29 mouse cellular contexts compared by ENCODE assay signal in the genomic region with DNA sequence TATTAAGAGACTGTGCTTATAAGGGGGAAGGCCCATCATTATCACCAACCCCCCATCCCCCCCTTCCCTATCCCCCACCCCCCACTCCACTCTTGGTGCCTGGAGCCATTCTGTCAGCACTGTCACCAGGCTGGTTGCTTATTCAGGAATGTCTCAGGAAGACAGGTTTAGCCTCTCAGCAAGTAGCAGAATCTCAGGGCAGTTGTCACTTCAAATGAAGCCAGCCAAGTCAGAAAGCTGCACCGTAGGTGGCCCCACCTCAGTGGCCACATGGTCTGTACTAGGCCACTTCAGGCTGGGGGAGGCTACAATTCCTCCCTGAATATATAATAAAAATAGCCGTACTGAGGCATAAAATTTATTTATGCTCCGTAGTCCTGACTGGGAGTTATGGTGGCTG.
DNase-seq lines count a peak whose midpoint lies in the region; ATAC-seq and TF ChIP-seq lines count a peak whose summit lies in the region.
"Had no signal": no experiment of that assay in that cellular context is flagged by ENCODE, and none has a peak within 500 bp of the region (broad histone marks: within the 10 kb centered on the region; RNA-seq: fewer than 3 reads in every experiment).

No protein-coding gene starts in this region.

- in situ Hi-C loops in ES-E14 (cut with MboI; ENCODE audit: low sequenced_read_pairs in 2 of 2, unreplicated experiment in 2 of 2), result no loop called here

- H3K4me1 ChIP-seq in hindbrain, postnatal 0 days (ENCODE audit: insufficient read depth, low read length), result no peaks in the 10 kb centered on the region
- no peaks in the 10 kb centered on the region for H3K4me1 ChIP-seq in hindbrain, embryonic 10.5 days (replicated peaks)
- peaks cover 5 to 7% of the 10 kb centered on the region in 2 experiments for H3K4me1 ChIP-seq in ES-E14 (ENCODE audit: control insufficient read depth in 2 of 2, insufficient read depth in 2 of 2, low read length in 2 of 2, poor library complexity in 1 of 2)
- H3K4me1 ChIP-seq: embryonic facial prominence, embryonic 12.5 days; forebrain, embryonic 15.5 days; heart, embryonic 13.5 days; hindbrain, embryonic 15.5 days; liver, embryonic 15.5 days; midbrain, embryonic 10.5 days; midbrain, embryonic 15.5 days; neural tube, embryonic 12.5 days; stomach, embryonic 15.5 days had no signal

- WGBS in hindbrain, postnatal 0 days, result 48% methylated on average over 3 of the region's 3 CpGs
- 42% methylated on average over 3 of the region's 3 CpGs for WGBS in hindbrain, embryonic 10.5 days

- no peak overlapping the region for H3K27ac ChIP-seq in hindbrain, postnatal 0 days
- no peak overlapping the region for H3K27ac ChIP-seq in hindbrain, embryonic 10.5 days
- H3K27ac ChIP-seq in ES-E14 (ENCODE audit: insufficient read depth, low read depth, low read length, poor library complexity, severe bottlenecking), result peak overlapping the region; percentile 19; the same call in 1 of the 2 replicates
- H3K27ac ChIP-seq: embryonic facial prominence, embryonic 12.5 days; forebrain, embryonic 15.5 days; gastrocnemius, adult 2 months; heart, embryonic 13.5 days; hindbrain, embryonic 15.5 days; liver, embryonic 15.5 days; midbrain, embryonic 10.5 days; midbrain, embryonic 15.5 days; neural tube, embryonic 12.5 days; stomach, embryonic 15.5 days had no signal

- no peak for TF ChIP-seq CTCF in hindbrain, postnatal 0 days (IDR thresholded peaks at IDR 0.05; ENCODE audit: low read depth)

- ATAC-seq in hindbrain, postnatal 0 days, result peak; percentile 45; the same call in 1 of the 2 replicates
- ATAC-seq: activated CD4-positive, CD25-positive, alpha-beta regulatory T cell, adult 4 months; forebrain, embryonic 15.5 days; midbrain, embryonic 15.5 days had no signal

- DNase-seq in hindbrain, postnatal 0 days (ENCODE audit: low spot score), result peak; percentile 21
- no peak for DNase-seq in hindbrain, embryonic 10.5 days (ENCODE audit: low spot score)
- DNase-seq in ES-E14 (ENCODE audit: low read depth, low spot score) (no peak), liver (no peak)
- DNase-seq in cerebellum, adult 18-20 months, result peak; percentile 61 to 73
- peak; percentile 57 to 74 for DNase-seq in cerebellum, postnatal 10 days
- no peak for DNase-seq in lung, postnatal 14 days
- no peak for DNase-seq in thymus, postnatal 0 days (ENCODE audit: low spot score)
- DNase-seq: adrenal gland, adult 2 months; adrenal gland, postnatal 36 days; embryo, embryonic 11 days; gastrocnemius, adult 2 months; heart, postnatal 10 days; kidney, adult 2 months; kidney, postnatal 4 days; lung, embryonic 14.5 days; right cerebral cortex, postnatal 14 days; thymus, postnatal 36 days had no signal

- no peaks in the 10 kb centered on the region for H3K9me3 ChIP-seq in hindbrain, postnatal 0 days (ENCODE audit: low read length)
- no peaks in the 10 kb centered on the region for H3K9me3 ChIP-seq in hindbrain, embryonic 10.5 days
- no peaks in the 10 kb centered on the region for H3K9me3 ChIP-seq in ES-E14 (ENCODE audit: control insufficient read depth, insufficient read depth, low read depth, low read length)
- H3K9me3 ChIP-seq: embryonic facial prominence, embryonic 12.5 days; forebrain, embryonic 15.5 days; heart, embryonic 13.5 days; hindbrain, embryonic 15.5 days; liver, embryonic 15.5 days; midbrain, embryonic 10.5 days; midbrain, embryonic 15.5 days; neural tube, embryonic 12.5 days; stomach, embryonic 15.5 days had no signal

- no peak overlapping the region for H3K9ac ChIP-seq in hindbrain, postnatal 0 days (replicated peaks; ENCODE audit: low read length)
- no peak overlapping the region for H3K9ac ChIP-seq in ES-E14 (ENCODE audit: insufficient read depth, low read depth, low read length, poor library complexity, severe bottlenecking)
- H3K9ac ChIP-seq: embryonic facial prominence, embryonic 12.5 days; forebrain, embryonic 15.5 days; heart, embryonic 13.5 days; hindbrain, embryonic 15.5 days; liver, embryonic 15.5 days; lung, embryonic 14.5 days; midbrain, embryonic 15.5 days; neural tube, embryonic 12.5 days; stomach, embryonic 15.5 days had no signal

- H3K4me3 ChIP-seq in hindbrain, postnatal 0 days (ENCODE audit: low read length), result no peak overlapping the region
- no peak overlapping the region for H3K4me3 ChIP-seq in hindbrain, embryonic 10.5 days
- no peak overlapping the region for H3K4me3 ChIP-seq in ES-E14 (ENCODE audit: insufficient read depth in 1 of 2, low read depth in 1 of 2, low read length in 2 of 2, poor library complexity in 1 of 2, severe bottlenecking in 1 of 2)
- H3K4me3 ChIP-seq: embryonic facial prominence, embryonic 12.5 days; forebrain, embryonic 15.5 days; gastrocnemius, adult 2 months; heart, embryonic 13.5 days; hindbrain, embryonic 15.5 days; liver, embryonic 15.5 days; midbrain, embryonic 10.5 days; midbrain, embryonic 15.5 days; myocyte; neural tube, embryonic 12.5 days; stomach, embryonic 15.5 days had no signal

- no peaks in the 10 kb centered on the region for H3K36me3 ChIP-seq in hindbrain, postnatal 0 days (ENCODE audit: insufficient read depth, low read length)
- H3K36me3 ChIP-seq in hindbrain, embryonic 10.5 days, result no peaks in the 10 kb centered on the region
- no peaks in the 10 kb centered on the region for H3K36me3 ChIP-seq in ES-E14 (ENCODE audit: control insufficient read depth, insufficient read depth, low read length, poor library complexity, severe bottlenecking)
- H3K36me3 ChIP-seq: embryonic facial prominence, embryonic 12.5 days; forebrain, embryonic 15.5 days; heart, embryonic 13.5 days; hindbrain, embryonic 15.5 days; liver, embryonic 15.5 days; midbrain, embryonic 10.5 days; midbrain, embryonic 15.5 days; neural tube, embryonic 12.5 days; stomach, embryonic 15.5 days had no signal

- H3K4me2 ChIP-seq in hindbrain, postnatal 0 days (ENCODE audit: low read depth, low read length), result no peak overlapping the region
- H3K4me2 ChIP-seq: embryonic facial prominence, embryonic 12.5 days; forebrain, embryonic 15.5 days; heart, embryonic 13.5 days; hindbrain, embryonic 15.5 days; liver, embryonic 15.5 days; lung, embryonic 14.5 days; midbrain, embryonic 15.5 days; neural tube, embryonic 12.5 days; stomach, embryonic 15.5 days had no signal

- no peaks in the 10 kb centered on the region for H3K27me3 ChIP-seq in hindbrain, postnatal 0 days (ENCODE audit: insufficient read depth, low read length)
- no peaks in the 10 kb centered on the region for H3K27me3 ChIP-seq in hindbrain, embryonic 10.5 days (ENCODE audit: insufficient read depth, poor library complexity, severe bottlenecking)
- H3K27me3 ChIP-seq: embryonic facial prominence, embryonic 12.5 days; forebrain, embryonic 15.5 days; heart, embryonic 13.5 days; hindbrain, embryonic 15.5 days; liver, embryonic 15.5 days; midbrain, embryonic 15.5 days; neural tube, embryonic 12.5 days; stomach, embryonic 15.5 days had no signal

TF ChIP-seq in ES-E14, 5 proteins besides CTCF, POLR2A, EP300 and RAD21:
- TF ChIP-seq ZNF384 (IDR thresholded peaks at IDR 0.05; ENCODE audit: low read depth, low read length), result no peak
- no peak for TF ChIP-seq HCFC1 (IDR thresholded peaks at IDR 0.05; ENCODE audit: borderline replicate concordance, insufficient read depth, low read length)
- TF ChIP-seq CHD2 (IDR thresholded peaks at IDR 0.05; ENCODE audit: low read depth, low read length), result no peak
- TF ChIP-seq MAFK (IDR thresholded peaks at IDR 0.05; ENCODE audit: insufficient read depth, low read depth, low read length), result no peak

Comparison
In these comparisons a context has a peak if more than half of its experiments do, and no peak if none do; other contexts are left out.
1. DNase-seq: peak in hindbrain, postnatal 0 days (single experiment), cerebellum, adult 18-20 months (2 of 2) and cerebellum, postnatal 10 days (2 of 2); none in hindbrain, embryonic 10.5 days (single experiment), ES-E14 (single experiment), lung, postnatal 14 days (single experiment), liver (single experiment) and thymus, postnatal 0 days (single experiment).